Mouse (Mus musculus) G1E (cell line): ENCODE measurements around the gene Gipr.

ENCODE experiments used
- CTCF ChIP-seq: IDR thresholded peaks from 2 replicates; pipeline ENCODE4 v1.5.1; 2012; ENCODE audit warnings: low read depth, low read length, inconsistent platforms, mixed read lengths
- POLR2AphosphoS5 ChIP-seq: IDR thresholded peaks from 2 replicates; pipeline ENCODE4 v1.6.1; 2012; ENCODE audit warnings: low read depth, low read length, inconsistent platforms; ENCODE audit not compliant: insufficient replicate concordance
- TAL1 ChIP-seq: conservative IDR thresholded peaks from 2 replicates; pipeline ENCODE4 v1.6.1; 2012; ENCODE audit warnings: low read depth, low read length, inconsistent platforms, mixed read lengths

GRCm38 (mm10) chr7:19179936-19180335, 14.0 kb upstream of the Gipr start:
- no peak for TF ChIP-seq CTCF
- no peak for TF ChIP-seq POLR2AphosphoS5
- TF ChIP-seq TAL1: no peak
